Mouse (Mus musculus) liver, adult 2 months (tissue): ENCODE data around the gene Me3. TPM values are rescaled to one million over a fixed set of nuclear protein-coding genes. Genes with fewer than 3 reads are reported as not detected.
A peak's percentile ranks its signal among the peaks of the same experiment; 100 is the strongest.

Source experiments
- DNase-seq: peaks from one replicate; pipeline ENCODE4 v3.0.0-alpha.2; 2011; ENCODE audit warnings: low read depth, low spot score; ENCODE audit errors: extremely low read depth
- H3K27ac ChIP-seq: fragments of 200-500 bp; replicated peaks from 2 replicates; pipeline ENCODE4 v1.5.1; 2012; ENCODE audit warnings: low read depth, mild to moderate bottlenecking, control low read depth, inconsistent platforms, low read length; ENCODE audit not compliant: insufficient read depth
- H3K27me3 ChIP-seq: fragments of 200-500 bp; 2 replicates; pipeline ENCODE4 v1.6.1; 2012; ENCODE audit warnings: mild to moderate bottlenecking, moderate library complexity, low read length, inconsistent platforms; ENCODE audit not compliant: control insufficient read depth, insufficient read depth
- H3K36me3 ChIP-seq: fragments of 200-500 bp; 2 replicates; pipeline ENCODE4 v1.6.1; 2012; ENCODE audit warnings: low read length, inconsistent platforms; ENCODE audit not compliant: control insufficient read depth, insufficient read depth
- H3K4me1 ChIP-seq: fragments of 200-500 bp; 2 replicates; pipeline ENCODE4 v1.6.1; 2011; ENCODE audit warnings: low read length; ENCODE audit not compliant: control insufficient read depth, insufficient read depth
- H3K4me3 ChIP-seq: fragments of 200-500 bp; 2 replicates; pipeline ENCODE4 v1.5.1; 2011; ENCODE audit warnings: low read depth, mild to moderate bottlenecking, control low read depth, low read length, moderate library complexity; ENCODE audit not compliant: insufficient read depth
- H3K79me2 ChIP-seq: fragments of 200-500 bp; 2 replicates; pipeline ENCODE4 v1.6.1; 2012; ENCODE audit warnings: inconsistent platforms, mild to moderate bottlenecking, low read length, moderate library complexity; ENCODE audit not compliant: control insufficient read depth, insufficient read depth
- H3K9ac ChIP-seq: fragments of 200-500 bp; 2 replicates; pipeline ENCODE4 v1.6.1; 2012; ENCODE audit warnings: low read depth, mild to moderate bottlenecking, control low read depth, inconsistent platforms, low read length
- CTCF ChIP-seq: fragments of 200-500 bp; IDR thresholded peaks from 2 replicates; pipeline ENCODE4 v1.5.1; 2011; ENCODE audit warnings: low read depth, low read length, control low read depth
- POLR2A ChIP-seq: fragments of 200-500 bp; IDR thresholded peaks from 2 replicates; pipeline ENCODE4 v1.6.1; 2011; ENCODE audit warnings: low read length, control low read depth; ENCODE audit not compliant: insufficient read depth; ENCODE audit errors: extremely low read depth
- WGBS: fragments of 180-500 bp; shearing (Covaris S2); methylation state at CpG from one replicate; pipeline ENCODE4 v1.1.7; 2018; 5-methylcytosine and 5-hydroxymethylcytosine counted together
- polyA plus RNA-seq: library from polyadenylated mRNA; depleted of rRNA; stranded (reverse); fragments of >200 nt; gene quantifications from 2 replicates; pipeline ENCODE4 v1.2.3, GENCODE M21; 2012
- total RNA-seq: library from RNA; depleted of rRNA; stranded (reverse); fragments of >200 nt; gene quantifications from 2 replicates; pipeline ENCODE4 v1.2.3, GENCODE M21; 2014

The Me3 gene
- total and polyA plus RNA-seq, 2 experiments, result 0.06 to 0.28 TPM

DNA sequence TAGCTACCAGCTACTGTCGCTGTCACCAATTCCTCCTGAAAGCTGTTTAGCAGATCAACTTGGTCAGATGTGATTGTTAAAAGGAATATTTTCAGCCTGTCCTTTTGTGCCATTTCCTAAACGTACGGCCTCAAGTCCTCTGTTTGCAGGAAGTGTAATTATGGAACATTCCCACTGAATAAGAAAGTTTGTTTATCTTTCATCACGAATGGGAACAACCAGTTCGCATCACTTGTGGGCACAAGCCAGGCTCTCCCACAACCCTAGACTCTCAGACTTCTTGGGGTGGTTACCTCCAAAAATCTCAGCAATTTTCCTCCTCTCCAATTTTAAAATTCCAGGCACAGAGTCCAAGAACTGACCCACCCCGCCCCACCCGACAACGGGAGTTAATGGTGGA lies 207.5 kb downstream of the Me3 start:
- Histone ChIP-seq H3K9ac (no peak overlapping the region), H3K27ac (no peak overlapping the region; the same call in 1 of the 2 replicates), H3K4me3 (no peak overlapping the region), H3K79me2 (no peaks in the 10 kb centered on the region), H3K36me3 (no peaks in the 10 kb centered on the region), H3K4me1 (no peaks in the 10 kb centered on the region), H3K27me3 (no peaks in the 10 kb centered on the region)
- TF ChIP-seq CTCF, result no peak
- TF ChIP-seq POLR2A, result no peak
- 75% methylated on average over 8 of the region's 8 CpGs for WGBS
- no peak for DNase-seq

DNA sequence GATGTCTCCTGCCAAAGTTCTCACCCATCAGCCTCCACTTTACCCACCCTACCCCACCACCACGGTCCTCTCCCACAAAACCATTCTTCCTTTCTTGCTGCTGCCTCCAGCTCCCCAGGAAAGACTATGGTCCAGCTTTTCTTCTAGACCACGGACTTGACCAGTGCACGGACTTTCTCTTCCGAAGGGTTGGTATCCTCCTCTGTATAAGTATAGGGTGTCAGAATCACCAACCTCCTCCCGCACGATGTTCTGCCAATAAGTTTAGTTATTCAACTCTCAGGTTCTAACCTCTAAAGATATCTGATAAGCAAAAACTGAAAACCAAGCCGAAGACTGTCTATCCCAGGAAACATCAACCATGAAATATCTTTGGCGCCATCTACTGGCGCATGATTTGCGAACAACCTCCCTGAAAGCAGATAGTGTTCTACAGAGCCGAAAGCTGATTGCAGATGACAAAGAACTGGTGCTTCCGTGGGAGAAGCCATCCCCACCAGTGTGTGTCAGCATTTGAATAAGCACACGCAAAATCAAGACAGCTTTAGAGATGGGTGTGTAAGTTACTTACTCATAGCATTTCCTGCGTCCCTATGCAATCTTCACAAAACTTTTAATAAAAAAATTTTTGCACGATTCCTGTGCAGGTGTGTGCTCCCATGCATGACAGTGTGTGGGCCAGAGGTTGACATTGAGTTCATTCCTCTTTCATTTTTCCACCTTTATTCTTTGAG lies 209.6 kb downstream of the Me3 start:
- Histone ChIP-seq H3K9ac (no peak overlapping the region), H3K4me1 (no peaks in the 10 kb centered on the region), H3K4me3 (no peak overlapping the region), H3K79me2 (no peaks in the 10 kb centered on the region), H3K27me3 (no peaks in the 10 kb centered on the region), H3K36me3 (no peaks in the 10 kb centered on the region), H3K27ac (no peak overlapping the region)
- 31% methylated on average over 15 of the region's 15 CpGs for WGBS
- peak; percentile 50 for DNase-seq
- TF ChIP-seq CTCF (peak; percentile 43), POLR2A (no peak)

DNA sequence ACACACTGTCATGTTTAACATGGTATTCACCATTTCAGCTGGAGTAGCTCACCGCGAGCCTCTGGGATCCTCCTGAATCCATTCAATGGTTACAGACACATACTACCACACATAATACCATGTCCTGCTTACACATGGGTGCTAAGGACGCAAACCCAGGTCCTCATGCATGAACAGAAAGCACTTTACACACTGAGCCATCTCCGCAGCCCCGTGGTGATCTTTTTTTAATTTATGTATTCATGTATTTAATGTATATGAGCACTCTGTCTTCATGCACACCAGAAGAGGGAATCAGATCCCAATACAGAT lies 210.2 kb downstream of the Me3 start:
- no peak overlapping the region for H3K9ac ChIP-seq
- no peaks in the 10 kb centered on the region for H3K4me1 ChIP-seq
- no peak for DNase-seq
- H3K4me3 ChIP-seq, result no peak overlapping the region
- H3K79me2 ChIP-seq, result no peaks in the 10 kb centered on the region
- 85% methylated on average over 5 of the region's 5 CpGs for WGBS
- no peak overlapping the region for H3K27ac ChIP-seq
- no peaks in the 10 kb centered on the region for H3K36me3 ChIP-seq
- no peak for TF ChIP-seq POLR2A
- no peak for TF ChIP-seq CTCF
- no peaks in the 10 kb centered on the region for H3K27me3 ChIP-seq

DNA sequence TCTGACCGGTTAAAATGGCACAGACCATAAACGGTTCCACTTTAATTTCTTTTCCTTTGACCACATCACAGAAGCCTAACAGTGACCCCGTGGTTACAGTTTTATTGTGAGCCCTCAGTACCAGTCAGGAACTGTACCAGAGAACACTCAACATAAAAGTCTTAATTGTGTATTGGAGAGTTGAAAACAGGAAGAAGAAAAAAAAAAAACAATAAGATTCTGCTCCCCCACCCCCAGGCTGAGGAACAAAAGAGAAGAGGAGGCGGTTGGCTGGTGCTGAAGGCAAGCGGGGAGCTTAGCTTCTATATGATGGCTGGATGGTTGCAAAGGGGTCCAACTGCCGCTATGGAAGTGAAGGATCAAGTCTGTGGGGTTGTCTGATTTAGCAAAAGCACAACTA lies 210.9 kb downstream of the Me3 start:
- WGBS, result 55% methylated on average over 6 of the region's 6 CpGs
- Histone ChIP-seq H3K79me2 (no peaks in the 10 kb centered on the region), H3K27ac (no peak overlapping the region), H3K4me1 (no peaks in the 10 kb centered on the region), H3K4me3 (no peak overlapping the region), H3K36me3 (no peaks in the 10 kb centered on the region), H3K27me3 (no peaks in the 10 kb centered on the region), H3K9ac (no peak overlapping the region)
- no peak for DNase-seq
- TF ChIP-seq CTCF, result no peak
- no peak for TF ChIP-seq POLR2A

DNA sequence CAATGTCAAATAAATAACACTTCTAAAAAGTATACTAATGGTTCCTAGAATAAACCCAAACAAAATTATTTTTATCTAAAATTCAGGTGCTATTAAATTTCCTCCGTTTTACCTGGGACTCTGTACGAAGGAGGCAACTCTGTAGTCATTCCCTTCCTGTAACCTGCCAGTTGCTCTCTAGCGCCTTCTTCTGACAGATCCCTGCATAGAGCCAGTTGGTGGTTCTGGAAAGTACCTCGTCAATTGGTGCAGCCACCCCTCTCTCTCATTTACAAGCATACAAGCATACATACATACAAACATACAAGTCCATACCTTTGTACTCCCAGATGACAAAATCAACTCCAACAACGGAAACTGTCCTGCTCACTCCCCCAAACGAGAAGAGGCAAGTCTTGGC lies 211.3 kb downstream of the Me3 start:
- 19% methylated on average over 6 of the region's 6 CpGs for WGBS
- H3K36me3 ChIP-seq, result no peaks in the 10 kb centered on the region
- H3K4me1 ChIP-seq, result no peaks in the 10 kb centered on the region
- H3K79me2 ChIP-seq, result no peaks in the 10 kb centered on the region
- H3K27ac ChIP-seq, result no peak overlapping the region
- TF ChIP-seq CTCF (peak; percentile 43; the same call in 1 of the 2 replicates), POLR2A (no peak)
- no peaks in the 10 kb centered on the region for H3K27me3 ChIP-seq
- DNase-seq, result no peak
- no peak overlapping the region for H3K9ac ChIP-seq
- no peak overlapping the region for H3K4me3 ChIP-seq

DNA sequence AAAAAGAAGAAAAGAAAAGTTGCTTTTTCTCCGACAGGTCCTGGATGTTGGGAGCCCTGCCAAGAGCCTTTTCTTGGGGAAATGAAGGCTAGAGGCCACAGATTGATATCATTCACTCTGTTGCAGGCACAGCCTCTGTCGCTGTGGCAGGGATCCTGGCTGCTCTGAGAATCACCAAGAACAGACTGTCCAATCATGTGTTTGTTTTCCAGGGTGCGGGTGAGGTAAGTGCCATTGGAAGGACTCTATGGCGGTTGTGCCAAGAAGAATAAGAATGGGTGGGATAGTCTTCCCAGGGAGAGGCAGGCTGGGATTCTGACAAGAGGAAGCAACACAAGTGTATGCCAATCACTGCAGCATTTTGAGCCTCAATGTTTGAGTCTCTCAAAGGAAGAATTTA lies 213.5 kb downstream of the Me3 start:
- Histone ChIP-seq H3K36me3 (no peaks in the 10 kb centered on the region), H3K27me3 (no peaks in the 10 kb centered on the region), H3K27ac (no peak overlapping the region), H3K4me3 (no peak overlapping the region), H3K79me2 (no peaks in the 10 kb centered on the region), H3K4me1 (no peaks in the 10 kb centered on the region), H3K9ac (no peak overlapping the region)
- TF ChIP-seq POLR2A (no peak), CTCF (no peak)
- no peak for DNase-seq
- 71% methylated on average over 4 of the region's 4 CpGs for WGBS
